10 mouse cellular contexts compared by ENCODE assay signal in genomic region chr9:15365856-15366255, GRCm38 (mm10). TPM values are rescaled to one million over a fixed set of nuclear protein-coding genes. Genes with fewer than 3 reads are reported as not detected.
DNase-seq lines count a peak whose midpoint lies in the region; ATAC-seq and TF ChIP-seq lines count a peak whose summit lies in the region.
"Had no signal": no experiment of that assay in that cellular context is flagged by ENCODE, and none has a peak within 500 bp of the region (broad histone marks: within the 10 kb centered on the region; RNA-seq: fewer than 3 reads in every experiment).

No protein-coding gene starts in this region.

- peak; percentile 52; the same call in 1 of the 2 replicates for ATAC-seq in hindbrain, embryonic 13.5 days (ENCODE audit: low FRiP score)
- ATAC-seq in limb, embryonic 13.5 days (ENCODE audit: low FRiP score, low read depth), result peak; percentile 11; the same call in 1 of the 2 replicates

- DNase-seq in hindbrain, embryonic 10.5 days (ENCODE audit: low spot score), result no peak
- peak; percentile 18 for DNase-seq in CD4-positive helper T cell, adult 2 months (ENCODE audit: low read depth, low spot score)
- DNase-seq in right cerebral cortex, adult 18-20 months, result no peak
- no peak for DNase-seq in thymus, adult 18-20 months
- no peak for DNase-seq in thymus, postnatal 14 days

- no peaks in the 10 kb centered on the region for H3K36me3 ChIP-seq in hindbrain, embryonic 13.5 days
- no peaks in the 10 kb centered on the region for H3K36me3 ChIP-seq in hindbrain, embryonic 10.5 days
- H3K36me3 ChIP-seq in limb, embryonic 13.5 days, result no peaks in the 10 kb centered on the region
- H3K36me3 ChIP-seq: heart, embryonic 13.5 days had no signal

- H3K4me1 ChIP-seq in hindbrain, embryonic 13.5 days (replicated peaks), result no peaks in the 10 kb centered on the region
- H3K4me1 ChIP-seq in hindbrain, embryonic 10.5 days (replicated peaks), result no peaks in the 10 kb centered on the region
- H3K4me1 ChIP-seq in cortical plate, adult 2 months (ENCODE audit: control insufficient read depth, insufficient read depth, low read length), result no peaks in the 10 kb centered on the region
- 0 out of 2 replicates have a peak, but pooled peaks cover 2% of the 10 kb centered on the region for H3K4me1 ChIP-seq in limb, embryonic 13.5 days
- H3K4me1 ChIP-seq: heart, embryonic 13.5 days had no signal

- 0 out of 2 replicates have a peak, but pooled peaks cover 8% of the 10 kb centered on the region for H3K27me3 ChIP-seq in hindbrain, embryonic 13.5 days
- H3K27me3 ChIP-seq in hindbrain, embryonic 10.5 days (ENCODE audit: insufficient read depth, poor library complexity, severe bottlenecking), result no peaks in the 10 kb centered on the region
- H3K27me3 ChIP-seq in limb, embryonic 13.5 days, result 0 out of 2 replicates have a peak, but pooled peaks cover 2% of the 10 kb centered on the region
- H3K27me3 ChIP-seq: heart, embryonic 13.5 days had no signal

- no peak overlapping the region for H3K4me2 ChIP-seq in hindbrain, embryonic 13.5 days
- no peak overlapping the region for H3K4me2 ChIP-seq in limb, embryonic 13.5 days (replicated peaks)
- H3K4me2 ChIP-seq: heart, embryonic 13.5 days had no signal

- H3K9ac ChIP-seq in hindbrain, embryonic 13.5 days, result no peak overlapping the region
- H3K9ac ChIP-seq in limb, embryonic 13.5 days, result no peak overlapping the region
- H3K9ac ChIP-seq: heart, embryonic 13.5 days had no signal

- 0 out of 2 replicates have a peak, but pooled peaks have one; percentile 8 for TF ChIP-seq CTCF in cortical plate, adult 2 months (IDR thresholded peaks at IDR 0.05; ENCODE audit: extremely low read depth, insufficient read depth, low read length)

- no peak for TF ChIP-seq POLR2A in cortical plate, adult 2 months (IDR thresholded peaks at IDR 0.05; ENCODE audit: extremely low read depth, insufficient read depth, low read length)

- no peak overlapping the region for H3K4me3 ChIP-seq in hindbrain, embryonic 13.5 days
- H3K4me3 ChIP-seq in hindbrain, embryonic 10.5 days, result no peak overlapping the region
- H3K4me3 ChIP-seq in cortical plate, adult 2 months (ENCODE audit: insufficient read depth, low read length), result no peak overlapping the region
- H3K4me3 ChIP-seq in limb, embryonic 13.5 days, result no peak overlapping the region
- H3K4me3 ChIP-seq: heart, embryonic 13.5 days had no signal

- H3K9me3 ChIP-seq in hindbrain, embryonic 13.5 days, result no peaks in the 10 kb centered on the region
- H3K9me3 ChIP-seq in hindbrain, embryonic 10.5 days, result no peaks in the 10 kb centered on the region
- no peaks in the 10 kb centered on the region for H3K9me3 ChIP-seq in limb, embryonic 13.5 days
- H3K9me3 ChIP-seq: heart, embryonic 13.5 days had no signal

- WGBS in hindbrain, embryonic 13.5 days, result 88% methylated on average over 1 of the region's 1 CpGs
- WGBS in hindbrain, embryonic 10.5 days, result 100% methylated on average over 1 of the region's 1 CpGs
- 85% methylated on average over 1 of the region's 1 CpGs for WGBS in limb, embryonic 13.5 days

- H3K27ac ChIP-seq in hindbrain, embryonic 13.5 days, result no peak overlapping the region
- H3K27ac ChIP-seq in hindbrain, embryonic 10.5 days, result no peak overlapping the region
- H3K27ac ChIP-seq in cortical plate, adult 2 months (ENCODE audit: insufficient read depth, low read length), result no peak overlapping the region
- H3K27ac ChIP-seq in limb, embryonic 13.5 days, result no peak overlapping the region
- H3K27ac ChIP-seq: heart, embryonic 13.5 days; macrophage had no signal

RNA-seq across cellular contexts. Expression of gene Cep295, which starts 8.3 kb away (rescaled TPM):
- polyA plus RNA-seq in hindbrain, embryonic 13.5 days (2015; fragmentation: Nextera tagmentation; extraction: Ambion mirVana), result 14.3 and 17.4 TPM in 2 replicates
- polyA plus RNA-seq in hindbrain, embryonic 10.5 days (2016; fragmentation: Nextera tagmentation; extraction: Ambion mirVana), result 16.9 and 22.5 TPM in 2 replicates
- 19.9 and 21.0 TPM in 2 replicates for polyA plus RNA-seq in cortical plate, adult 2 months (2012; rRNA removed)
- polyA plus RNA-seq in limb, embryonic 13.5 days (2015; fragmentation: Nextera tagmentation; extraction: Ambion mirVana), result 17.6 and 18.0 TPM in 2 replicates

RNA-seq across cellular contexts. Expression of gene 4931406C07Rik, which starts 59.6 kb away (rescaled TPM):
- polyA plus RNA-seq in hindbrain, embryonic 13.5 days (2015; fragmentation: Nextera tagmentation; extraction: Ambion mirVana), result 15.4 and 16.8 TPM in 2 replicates
- polyA plus RNA-seq in hindbrain, embryonic 10.5 days (2016; fragmentation: Nextera tagmentation; extraction: Ambion mirVana), result 5.5 and 5.6 TPM in 2 replicates
- 28.9 and 30.6 TPM in 2 replicates for polyA plus RNA-seq in cortical plate, adult 2 months (2012; rRNA removed)
- 11.8 and 12.2 TPM in 2 replicates for polyA plus RNA-seq in limb, embryonic 13.5 days (2015; fragmentation: Nextera tagmentation; extraction: Ambion mirVana)

RNA-seq across cellular contexts. Expression of gene Taf1d, which starts 59.8 kb away (rescaled TPM):
- 49.4 and 56.8 TPM in 2 replicates for polyA plus RNA-seq in hindbrain, embryonic 13.5 days (2015; fragmentation: Nextera tagmentation; extraction: Ambion mirVana)
- 53.6 and 83.4 TPM in 2 replicates for polyA plus RNA-seq in hindbrain, embryonic 10.5 days (2016; fragmentation: Nextera tagmentation; extraction: Ambion mirVana)
- 28.2 and 32.0 TPM in 2 replicates for polyA plus RNA-seq in cortical plate, adult 2 months (2012; rRNA removed)
- polyA plus RNA-seq in limb, embryonic 13.5 days (2015; fragmentation: Nextera tagmentation; extraction: Ambion mirVana), result 84.9 and 90.5 TPM in 2 replicates
